Mouse (Mus musculus) embryonic facial prominence, embryonic 15.5 days (tissue): ENCODE measurements around the gene Metap1d. TPM values are rescaled to one million over a fixed set of nuclear protein-coding genes. Genes with fewer than 3 reads are reported as not detected.

ENCODE experiments used
- ATAC-seq: fragments of 200-750 bp; cut with Nextera tagmentation; 2 replicates; pipeline ENCODE4 v1.8.0; 2017; ENCODE audit warnings: low read depth, moderate TSS enrichment; ENCODE audit not compliant: insufficient number of reproducible peaks, low FRiP score, low TSS enrichment
- H3K27ac ChIP-seq: fragments of 300-500 bp; sonication (generic); replicated peaks from 2 replicates; pipeline ENCODE4 v1.5.1; 2015; ENCODE audit warnings: mild to moderate bottlenecking, inconsistent platforms
- H3K27me3 ChIP-seq: fragments of 300-500 bp; sonication (generic); 2 replicates; pipeline ENCODE4 v1.6.1; 2015; ENCODE audit warnings: inconsistent platforms
- H3K36me3 ChIP-seq: fragments of 300-500 bp; sonication (generic); 2 replicates; pipeline ENCODE4 v1.6.1; 2015; ENCODE audit warnings: mild to moderate bottlenecking, inconsistent platforms
- H3K4me1 ChIP-seq: fragments of 300-500 bp; sonication (generic); 2 replicates; pipeline ENCODE4 v1.6.1; 2015; ENCODE audit warnings: inconsistent platforms
- H3K4me2 ChIP-seq: fragments of 300-500 bp; sonication (generic); replicated peaks from 2 replicates; pipeline ENCODE4 v1.6.1; 2015; ENCODE audit warnings: mild to moderate bottlenecking, inconsistent platforms
- H3K4me3 ChIP-seq: fragments of 300-500 bp; sonication (generic); replicated peaks from 2 replicates; pipeline ENCODE4 v1.5.1; 2015; ENCODE audit warnings: mild to moderate bottlenecking, inconsistent platforms
- H3K9ac ChIP-seq: fragments of 300-500 bp; sonication (generic); 2 replicates; pipeline ENCODE4 v1.6.1; 2015; ENCODE audit warnings: inconsistent platforms
- H3K9me3 ChIP-seq: fragments of 300-500 bp; sonication (generic); replicated peaks from 2 replicates; pipeline ENCODE4 v1.6.1; 2016; ENCODE audit warnings: inconsistent platforms
- WGBS: fragments of 180-500 bp; shearing (Covaris S2); methylation state at CpG from one replicate; pipeline ENCODE4 v1.1.7; 2015; 5-methylcytosine and 5-hydroxymethylcytosine counted together
- polyA plus RNA-seq: library from polyadenylated mRNA; unstranded; fragments of >200 nt; fragmentation: Nextera tagmentation; extraction: Ambion mirVana; gene quantifications from 2 replicates; pipeline ENCODE4 v1.2.1, GENCODE M21; 2015

The Metap1d gene
- polyA plus RNA-seq, 1 experiment from 2014 or later: 44.8 TPM

DNA sequence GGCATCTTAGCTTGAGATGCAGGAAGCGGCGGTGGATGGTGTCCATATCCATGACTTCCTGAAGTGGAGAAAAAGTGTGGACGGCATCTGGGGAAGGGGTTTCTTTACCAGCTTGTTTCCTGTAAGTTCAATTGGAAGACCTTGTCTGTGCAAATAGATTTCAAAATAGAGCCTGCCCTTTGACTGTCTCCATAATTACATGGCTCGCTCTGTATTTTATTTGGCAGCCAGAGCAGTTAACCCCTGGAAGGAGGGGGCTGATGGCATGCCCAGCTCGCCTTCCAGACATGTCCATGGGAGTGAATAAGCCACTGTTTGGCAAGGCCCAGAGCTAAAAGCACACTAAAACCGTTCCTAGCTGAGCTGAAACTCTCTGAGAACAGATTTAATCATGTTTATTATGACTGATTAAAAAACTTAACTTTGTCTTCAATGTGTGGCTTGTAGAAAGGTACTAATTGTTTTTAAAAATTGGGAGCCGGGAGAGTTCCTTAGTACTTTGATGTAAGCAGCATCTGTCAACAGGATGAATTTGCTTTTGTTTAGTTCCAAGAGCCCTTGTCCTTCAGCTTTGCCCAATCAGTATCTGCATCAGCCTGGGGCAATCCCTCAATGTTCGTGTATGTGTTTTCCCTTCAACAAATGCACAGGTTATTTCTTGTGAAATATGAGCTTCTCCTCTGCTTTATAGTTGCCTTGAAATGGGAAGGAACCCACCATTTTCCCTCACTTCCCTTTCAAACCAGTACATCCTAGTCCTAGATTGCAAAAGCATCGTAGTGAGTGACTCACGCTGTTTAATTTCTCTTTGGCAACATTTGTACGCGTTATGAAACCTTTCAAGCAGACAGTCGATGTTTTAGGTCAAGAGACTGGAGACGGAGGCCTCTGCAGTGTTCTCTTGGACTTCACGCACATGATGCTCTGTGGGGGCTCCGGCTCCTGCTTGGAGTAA lies 46.5 kb downstream of the Metap1d start:
- no peak for ATAC-seq
- H3K4me2 ChIP-seq: no peak overlapping the region

DNA sequence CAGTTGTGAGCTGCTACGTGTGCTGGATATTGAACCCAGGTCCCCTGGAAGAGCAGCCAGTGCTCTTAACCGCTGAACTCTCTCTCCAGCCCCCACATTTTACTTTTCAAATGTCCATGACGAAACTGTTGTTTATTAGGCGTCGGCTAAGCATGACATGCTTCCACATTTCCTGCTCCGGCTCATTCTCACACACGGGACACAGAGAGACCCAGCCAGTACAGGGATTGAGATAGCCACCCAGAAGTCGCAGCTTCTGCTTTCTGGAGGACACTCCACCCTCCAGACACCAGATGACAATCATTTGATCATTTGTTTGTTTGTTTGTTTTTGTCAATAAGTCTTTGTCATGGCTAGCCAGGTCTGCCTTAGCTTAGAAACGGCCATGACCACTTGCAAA lies 51.8 kb downstream of the Metap1d start:
- Histone ChIP-seq H3K27ac (no peak overlapping the region), H3K9me3 (no peaks in the 10 kb centered on the region), H3K4me2 (no peak overlapping the region), H3K4me1 (no peaks in the 10 kb centered on the region), H3K9ac (no peak overlapping the region), H3K27me3 (no peaks in the 10 kb centered on the region), H3K4me3 (no peak overlapping the region), H3K36me3 (no peaks in the 10 kb centered on the region)
- ATAC-seq: no peak
- 52% methylated on average over 9 of the region's 9 CpGs for WGBS

More for the DNA sequence above, 46.5 kb downstream of the Metap1d start:
- H3K4me1 ChIP-seq: peaks cover 9% of the 10 kb centered on the region; the same call in 1 of the 2 replicates
- H3K9me3 ChIP-seq: no peaks in the 10 kb centered on the region
- H3K27ac ChIP-seq: 0 out of 2 replicates have a peak overlapping the region, but pooled peaks have one; percentile 18
- WGBS: 34% methylated on average over 16 of the region's 16 CpGs
- H3K36me3 ChIP-seq: no peaks in the 10 kb centered on the region
- no peak overlapping the region for H3K9ac ChIP-seq
- H3K27me3 ChIP-seq: no peaks in the 10 kb centered on the region
- no peak overlapping the region for H3K4me3 ChIP-seq

- WGBS: 77% methylated on average over 7 of the region's 7 CpGs
- Histone ChIP-seq H3K36me3 (no peaks in the 10 kb centered on the region), H3K9ac (no peak overlapping the region), H3K4me3 (no peak overlapping the region), H3K4me1 (no peaks in the 10 kb centered on the region), H3K4me2 (no peak overlapping the region), H3K9me3 (no peaks in the 10 kb centered on the region), H3K27ac (no peak overlapping the region), H3K27me3 (no peaks in the 10 kb centered on the region; the same call in 1 of the 2 replicates)
- ATAC-seq: no peak
Observed at GRCm38 (mm10) chr2:71511209-71511608, 58.1 kb downstream of the Metap1d start.

DNA sequence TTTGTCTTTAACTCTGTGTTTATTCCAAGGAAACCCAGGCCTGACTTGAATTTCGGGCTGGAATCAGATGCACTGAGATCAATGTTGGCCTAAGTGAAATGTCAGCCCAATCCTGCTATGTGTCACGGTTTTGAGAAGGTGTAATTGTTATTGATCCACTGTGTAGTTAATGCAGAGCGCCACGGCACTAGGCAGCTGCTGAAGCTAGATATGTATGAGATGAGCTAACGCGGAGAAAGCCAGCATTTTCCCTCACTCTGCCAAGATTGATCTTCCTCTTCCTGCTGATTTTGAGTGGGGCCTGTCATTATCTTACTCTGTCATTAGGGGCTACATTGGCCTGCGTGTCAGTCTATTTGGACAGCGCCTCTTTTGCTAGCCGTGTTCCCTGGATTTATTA lies 59.2 kb downstream of the Metap1d start:
- Histone ChIP-seq H3K4me2 (no peak overlapping the region), H3K27me3 (no peaks in the 10 kb centered on the region; the same call in 1 of the 2 replicates), H3K27ac (no peak overlapping the region), H3K4me1 (no peaks in the 10 kb centered on the region), H3K36me3 (no peaks in the 10 kb centered on the region), H3K9me3 (no peaks in the 10 kb centered on the region), H3K4me3 (no peak overlapping the region), H3K9ac (no peak overlapping the region)
- 56% methylated on average over 9 of the region's 9 CpGs for WGBS
- ATAC-seq: no peak

- H3K9me3 ChIP-seq: no peaks in the 10 kb centered on the region
- H3K27ac ChIP-seq: no peak overlapping the region
- WGBS: 49% methylated on average over 4 of the region's 4 CpGs
- no peak overlapping the region for H3K4me3 ChIP-seq
- H3K9ac ChIP-seq: no peak overlapping the region
- H3K36me3 ChIP-seq: no peaks in the 10 kb centered on the region
- no peak for ATAC-seq
- H3K4me2 ChIP-seq: no peak overlapping the region
- H3K4me1 ChIP-seq: no peaks in the 10 kb centered on the region
- peaks cover 10% of the 10 kb centered on the region for H3K27me3 ChIP-seq
Observed at GRCm38 (mm10) chr2:71516995-71517394, 63.9 kb downstream of the Metap1d start.

- no peak for ATAC-seq
- Histone ChIP-seq H3K9me3 (no peaks in the 10 kb centered on the region), H3K9ac (no peak overlapping the region), H3K27me3 (peaks cover 13% of the 10 kb centered on the region), H3K4me2 (no peak overlapping the region), H3K4me3 (no peak overlapping the region), H3K27ac (no peak overlapping the region), H3K4me1 (no peaks in the 10 kb centered on the region), H3K36me3 (no peaks in the 10 kb centered on the region)
- 70% methylated on average over 8 of the region's 8 CpGs for WGBS
Observed at GRCm38 (mm10) chr2:71517466-71518099, 64.5 kb downstream of the Metap1d start.

- no peaks in the 10 kb centered on the region for H3K4me1 ChIP-seq
- peaks cover 61% of the 10 kb centered on the region for H3K27me3 ChIP-seq
- no peaks in the 10 kb centered on the region for H3K36me3 ChIP-seq
- no peak overlapping the region for H3K4me2 ChIP-seq
- 35% methylated on average over 4 of the region's 4 CpGs for WGBS
- H3K4me3 ChIP-seq: no peak overlapping the region
- no peak overlapping the region for H3K27ac ChIP-seq
- no peak for ATAC-seq
- no peak overlapping the region for H3K9ac ChIP-seq
- H3K9me3 ChIP-seq: no peaks in the 10 kb centered on the region
Observed at GRCm38 (mm10) chr2:71522871-71523270, 69.8 kb downstream of the Metap1d start.

DNA sequence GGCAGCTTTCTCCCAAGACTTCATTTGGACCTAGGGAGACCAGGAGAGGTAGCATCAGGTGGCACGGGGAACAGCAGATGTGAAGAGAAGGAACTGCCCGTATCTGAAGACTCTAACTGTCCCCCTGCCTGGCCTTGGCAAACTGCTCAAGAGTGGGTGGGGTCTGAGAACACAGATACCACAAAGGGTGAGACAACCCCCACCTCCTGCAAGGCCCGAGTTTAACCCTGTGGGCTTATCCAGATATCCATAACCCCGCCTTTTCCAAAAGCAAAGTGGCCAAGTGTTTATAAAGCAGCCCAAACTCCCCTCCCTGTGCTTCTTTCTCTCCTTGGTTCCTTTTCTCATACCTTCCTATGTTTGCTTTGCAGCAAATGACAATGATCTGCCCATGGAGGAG lies 70.4 kb downstream of the Metap1d start:
- no peaks in the 10 kb centered on the region for H3K36me3 ChIP-seq
- no peak overlapping the region for H3K27ac ChIP-seq
- WGBS: 48% methylated on average over 4 of the region's 4 CpGs
- H3K4me2 ChIP-seq: no peak overlapping the region
- peaks cover 67% of the 10 kb centered on the region for H3K27me3 ChIP-seq
- no peak overlapping the region for H3K9ac ChIP-seq
- H3K9me3 ChIP-seq: no peaks in the 10 kb centered on the region
- ATAC-seq: no peak
- H3K4me3 ChIP-seq: no peak overlapping the region
- H3K4me1 ChIP-seq: peaks cover 2% of the 10 kb centered on the region; the same call in 1 of the 2 replicates

- WGBS: 28% methylated on average over 13 of the region's 13 CpGs
- H3K4me2 ChIP-seq: no peak overlapping the region
Observed at GRCm38 (mm10) chr2:71524763-71525162, 71.7 kb downstream of the Metap1d start.

DNA sequence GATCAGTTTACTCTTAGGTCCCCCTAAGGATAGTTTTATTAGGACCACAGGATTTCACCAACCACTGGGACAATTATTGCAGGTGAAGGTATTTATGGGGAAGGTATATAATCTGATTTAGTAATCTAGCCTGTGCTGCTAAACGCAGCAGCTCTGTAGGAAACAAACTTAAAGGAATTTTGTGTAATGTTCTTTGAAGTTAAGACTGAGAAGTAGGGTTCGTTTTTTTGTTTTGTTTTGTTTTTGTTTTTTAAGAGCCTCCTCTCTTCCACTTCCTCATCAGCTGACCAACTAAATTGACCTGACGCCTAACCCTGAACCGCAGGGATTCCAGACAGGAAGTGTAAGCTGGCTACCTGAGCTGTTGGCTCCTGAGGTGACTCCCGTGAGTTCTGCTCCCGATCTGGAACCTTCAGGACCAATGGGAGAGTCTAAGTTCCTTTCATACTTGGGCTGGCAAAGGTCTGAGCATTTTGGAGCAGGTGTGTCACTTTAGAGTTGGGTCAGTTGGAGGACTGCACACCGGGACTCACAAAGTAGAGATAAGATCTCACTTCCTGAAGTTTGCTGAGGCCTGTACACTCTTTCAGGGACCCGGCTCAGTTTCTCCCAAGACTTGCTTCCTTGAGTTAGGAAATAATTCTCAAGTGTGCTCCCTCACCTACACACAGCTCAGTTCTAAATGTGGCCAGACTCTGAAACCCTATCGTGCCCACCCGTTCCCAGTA lies 73.7 kb downstream of the Metap1d start:
- no peaks in the 10 kb centered on the region for H3K9me3 ChIP-seq
- H3K4me3 ChIP-seq: peak overlapping the region; percentile 4; the same call in 1 of the 2 replicates
- H3K4me1 ChIP-seq: peaks cover 28% of the 10 kb centered on the region
- H3K4me2 ChIP-seq: no peak overlapping the region
- no peak overlapping the region for H3K27ac ChIP-seq
- peaks cover 90% of the 10 kb centered on the region for H3K27me3 ChIP-seq
- H3K36me3 ChIP-seq: no peaks in the 10 kb centered on the region
- 11% methylated on average over 10 of the region's 10 CpGs for WGBS
- ATAC-seq: no peak
- H3K9ac ChIP-seq: no peak overlapping the region

More at GRCm38 (mm10) chr2:71524763-71525162, 71.7 kb downstream of the Metap1d start:
- ATAC-seq: no peak
- Histone ChIP-seq H3K36me3 (no peaks in the 10 kb centered on the region), H3K9ac (no peak overlapping the region), H3K27ac (no peak overlapping the region), H3K27me3 (peaks cover 80% of the 10 kb centered on the region), H3K9me3 (no peaks in the 10 kb centered on the region), H3K4me3 (no peak overlapping the region), H3K4me1 (peaks cover 14% of the 10 kb centered on the region)
